Mouse (Mus musculus) frontal cortex, postnatal 36 days (tissue): Measurements from ENCODE around the gene AL607142.1.

Source experiments
- DNase-seq, 2 experiments: peaks; one replicate each; pipeline ENCODE4 v3.0.0; 2022; ENCODE audit warnings: low spot score in 2 of 2

The AL607142.1 gene

DNA sequence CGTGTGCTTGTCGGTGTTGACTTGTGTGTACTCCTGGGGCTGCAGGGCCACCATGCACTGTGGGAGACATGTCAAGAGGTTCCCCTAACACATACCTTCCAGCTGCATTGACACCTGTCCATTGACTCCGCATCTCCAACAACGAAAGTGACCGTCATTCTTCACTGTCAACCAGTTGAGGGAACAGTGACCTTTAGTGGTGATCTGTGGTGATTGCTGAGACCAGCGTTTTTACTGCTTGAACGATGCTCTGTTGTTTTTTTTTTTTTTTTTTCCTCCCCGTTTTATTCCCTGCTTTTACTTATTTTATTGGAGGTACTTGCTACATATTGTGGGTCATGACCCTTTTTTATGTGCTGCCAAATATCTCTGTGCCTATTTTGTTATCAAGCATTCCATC is 7.3 kb upstream of the AL607142.1 start:
- no peak for DNase-seq

DNA sequence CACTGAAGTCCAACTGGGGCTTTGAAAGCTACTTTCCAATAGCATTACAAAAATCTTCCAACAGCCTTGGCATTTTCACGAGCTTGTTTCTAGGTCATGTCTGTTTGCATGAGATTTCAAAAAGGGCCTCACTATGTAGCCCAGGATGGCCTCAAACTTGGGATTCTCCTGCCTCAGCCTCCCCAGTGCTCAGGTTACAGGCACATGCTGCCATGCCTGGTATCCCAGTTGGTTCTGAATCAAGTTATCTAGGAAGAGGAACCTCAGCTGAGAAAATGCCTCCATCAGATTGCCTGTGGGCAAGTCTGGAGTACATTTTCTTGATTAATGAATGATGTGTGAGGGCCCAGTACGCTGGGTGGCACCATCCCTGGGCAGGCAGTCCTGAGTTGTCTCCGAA is 6.6 kb upstream of the AL607142.1 start:
- DNase-seq = no peak

DNA sequence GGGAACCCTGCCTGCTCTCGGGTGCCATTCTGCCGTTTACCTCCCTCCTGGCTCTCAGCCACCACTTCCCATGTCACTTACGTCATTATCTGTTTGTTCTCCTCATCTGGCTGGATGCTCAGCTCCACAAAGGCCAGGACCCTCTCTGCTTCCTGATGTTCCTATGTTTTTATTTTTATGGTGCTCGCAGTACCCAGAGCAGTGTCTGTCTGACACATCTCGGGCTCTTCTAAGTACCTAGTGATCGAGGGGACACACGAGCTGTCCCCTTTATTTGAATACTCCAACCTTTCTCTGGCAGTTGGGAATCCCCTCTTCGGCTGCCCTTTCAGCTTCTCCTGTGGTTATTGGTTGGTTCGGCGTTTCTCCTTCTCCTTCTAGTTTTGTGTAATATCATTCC is 6.0 kb upstream of the AL607142.1 start:
- no peak for DNase-seq

DNA sequence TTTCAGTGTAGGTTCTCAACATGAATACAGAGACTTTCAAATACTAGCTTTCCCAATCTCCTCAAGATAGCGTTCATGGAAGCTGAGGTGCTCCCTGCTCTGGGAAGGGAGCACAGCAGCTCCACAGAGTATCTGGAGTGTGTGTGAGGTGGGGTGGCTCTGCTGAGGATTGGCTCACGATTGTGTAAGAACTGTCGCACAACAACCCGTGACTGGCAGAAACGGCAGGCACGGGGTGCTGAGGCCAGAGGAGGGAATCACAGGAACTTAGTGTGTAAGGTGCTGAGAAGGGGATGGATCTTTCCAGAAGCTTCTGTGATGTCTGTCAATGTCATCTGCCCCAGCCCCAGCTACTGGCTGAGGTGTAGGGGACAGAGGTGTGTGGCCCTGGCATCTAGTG is 3.1 kb upstream of the AL607142.1 start:
- DNase-seq = no peak

DNA sequence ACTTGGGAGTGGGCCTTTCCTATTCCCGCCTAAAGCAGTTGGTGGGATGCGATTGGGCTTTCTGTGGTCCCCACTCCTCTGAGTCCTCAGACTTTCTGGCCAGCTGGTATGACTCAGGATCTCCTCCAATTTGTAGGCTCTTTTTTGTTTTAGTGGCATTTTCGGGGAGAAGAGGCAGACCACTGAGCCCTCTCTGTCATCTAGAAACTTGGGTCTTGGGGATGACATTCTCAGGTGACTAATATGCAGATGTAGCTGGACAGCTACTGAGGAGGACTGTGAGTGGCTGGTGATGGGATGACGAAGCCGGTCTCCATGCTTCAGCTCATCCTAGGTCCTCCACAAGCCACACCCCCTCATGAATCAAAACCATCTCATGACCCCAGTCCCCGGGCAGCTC is 2.6 kb upstream of the AL607142.1 start:
- no peak for DNase-seq

DNA sequence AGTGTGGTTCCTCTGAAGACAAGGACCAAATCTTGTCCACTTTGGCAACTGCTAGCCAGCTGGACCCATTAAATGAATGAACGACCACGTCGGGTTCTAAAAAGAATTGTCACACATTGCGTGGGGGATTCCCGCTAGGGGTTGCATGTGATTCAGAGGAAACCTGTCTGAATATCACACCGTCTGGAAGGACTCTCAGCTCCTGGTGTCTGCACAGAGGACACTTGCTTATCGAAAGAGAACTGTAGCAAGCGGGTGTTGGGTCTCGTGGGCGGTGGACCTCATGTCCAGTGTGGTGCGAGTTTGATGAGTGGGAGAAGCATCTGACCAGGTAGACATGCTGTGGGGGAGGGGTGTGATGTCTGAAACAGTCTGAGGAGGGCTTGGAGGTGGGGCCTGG is 2.0 kb upstream of the AL607142.1 start:
- peak in 1 of 2 experiments; percentile 27 for DNase-seq

DNA sequence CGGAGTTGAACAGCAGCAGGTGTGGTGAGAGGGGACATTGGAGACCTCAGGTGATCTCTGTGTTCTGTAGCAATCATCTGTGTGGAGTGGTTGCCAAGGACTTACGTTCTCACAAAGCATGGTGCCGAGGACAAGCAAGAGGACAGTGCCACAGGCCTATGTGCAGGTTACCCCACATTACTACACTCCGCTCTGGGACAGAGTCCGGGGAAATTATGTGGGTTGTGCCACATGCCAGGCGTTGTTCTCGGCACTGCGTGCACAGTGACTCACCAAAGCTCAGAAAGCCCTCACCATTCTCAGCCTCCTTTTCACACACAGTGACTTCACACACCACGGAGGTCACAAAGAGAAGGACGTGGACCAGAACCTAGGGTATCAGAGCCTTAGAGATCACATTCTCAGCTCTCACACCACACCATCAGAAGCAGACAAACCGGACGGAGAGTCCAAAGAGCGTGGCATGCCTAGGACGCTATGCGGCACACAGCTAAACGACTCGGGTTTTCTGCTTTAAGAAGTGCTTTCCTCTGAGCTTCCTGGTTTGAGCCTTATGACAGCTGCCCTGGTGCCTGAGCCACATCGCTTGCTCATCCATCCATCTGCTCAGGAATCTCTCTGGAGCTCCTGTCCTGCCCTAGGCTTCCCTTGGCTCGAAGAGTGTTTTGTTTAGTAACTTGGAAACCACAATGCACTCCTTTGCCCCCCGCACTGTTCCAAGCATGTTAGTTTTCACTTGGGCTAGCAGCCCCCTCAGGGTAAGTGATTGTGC is 1.3 kb upstream of the AL607142.1 start:
- peak in 1 of 2 experiments; percentile 26 for DNase-seq

DNA sequence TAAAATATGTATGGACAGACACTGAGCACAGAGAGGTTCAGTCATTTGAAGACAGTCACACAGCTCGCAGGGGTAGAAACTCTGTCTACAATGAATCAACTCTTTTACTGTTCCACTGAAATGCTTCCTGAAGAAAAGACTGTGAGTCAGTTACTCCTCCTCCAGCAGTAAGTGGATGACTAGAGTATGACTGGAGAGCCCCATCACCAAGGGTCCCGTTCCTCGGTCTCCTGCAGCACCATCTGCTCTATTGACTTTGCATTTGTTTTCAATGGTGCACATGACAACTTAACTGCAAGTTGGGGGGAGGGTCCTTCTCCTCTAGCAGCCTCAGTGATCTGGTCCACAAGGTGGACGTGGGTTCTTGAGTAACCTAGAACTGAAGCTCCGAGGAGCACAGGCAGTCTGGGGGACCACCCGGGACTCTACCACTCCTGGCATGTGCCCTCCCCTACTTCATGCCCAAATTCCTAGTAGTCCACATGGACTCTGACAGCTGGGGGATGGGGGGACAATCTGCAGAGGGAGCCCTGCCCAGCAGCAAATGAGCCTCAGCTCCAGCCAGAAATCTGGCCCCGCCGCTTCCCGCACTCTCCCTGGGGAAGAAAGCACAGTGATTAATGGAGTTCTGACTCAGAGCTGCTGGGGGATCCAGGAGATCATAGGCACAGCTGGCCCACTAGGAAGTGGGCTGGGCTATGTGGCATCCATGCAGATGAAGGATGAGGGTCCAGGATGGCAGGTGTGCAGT is 2.2 kb downstream of the AL607142.1 start:
- no peak for DNase-seq

DNA sequence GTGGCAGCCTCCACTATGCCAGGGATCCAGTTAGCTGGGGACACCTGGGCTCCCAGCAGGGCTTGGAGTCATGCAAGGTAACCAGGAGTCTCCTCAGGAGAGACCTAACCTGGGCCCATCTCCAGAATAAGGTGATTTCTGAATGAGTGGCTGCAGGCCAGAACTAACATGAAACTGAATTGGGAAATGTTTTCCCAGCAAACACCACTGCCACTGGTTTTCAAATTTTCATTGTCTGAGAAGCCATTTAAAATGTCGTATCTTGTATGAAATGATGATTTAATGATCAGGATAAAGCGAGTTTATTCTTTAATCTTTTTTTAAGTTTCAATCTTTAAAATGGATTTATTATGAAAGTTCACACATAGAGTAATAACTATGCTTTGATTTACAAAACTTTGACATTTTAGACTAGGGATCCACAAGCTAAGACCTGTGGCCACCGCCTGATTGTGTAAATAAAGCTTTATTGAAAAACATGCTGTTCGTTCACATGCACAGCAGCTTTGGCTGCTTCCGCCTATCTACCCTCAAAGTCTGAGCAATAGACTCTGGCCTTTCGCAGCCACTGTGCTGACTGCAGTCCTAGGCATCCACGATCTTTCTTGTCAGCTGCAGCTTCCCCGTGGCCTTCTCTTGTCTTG is 2.9 kb downstream of the AL607142.1 start:
- DNase-seq = no peak

DNA sequence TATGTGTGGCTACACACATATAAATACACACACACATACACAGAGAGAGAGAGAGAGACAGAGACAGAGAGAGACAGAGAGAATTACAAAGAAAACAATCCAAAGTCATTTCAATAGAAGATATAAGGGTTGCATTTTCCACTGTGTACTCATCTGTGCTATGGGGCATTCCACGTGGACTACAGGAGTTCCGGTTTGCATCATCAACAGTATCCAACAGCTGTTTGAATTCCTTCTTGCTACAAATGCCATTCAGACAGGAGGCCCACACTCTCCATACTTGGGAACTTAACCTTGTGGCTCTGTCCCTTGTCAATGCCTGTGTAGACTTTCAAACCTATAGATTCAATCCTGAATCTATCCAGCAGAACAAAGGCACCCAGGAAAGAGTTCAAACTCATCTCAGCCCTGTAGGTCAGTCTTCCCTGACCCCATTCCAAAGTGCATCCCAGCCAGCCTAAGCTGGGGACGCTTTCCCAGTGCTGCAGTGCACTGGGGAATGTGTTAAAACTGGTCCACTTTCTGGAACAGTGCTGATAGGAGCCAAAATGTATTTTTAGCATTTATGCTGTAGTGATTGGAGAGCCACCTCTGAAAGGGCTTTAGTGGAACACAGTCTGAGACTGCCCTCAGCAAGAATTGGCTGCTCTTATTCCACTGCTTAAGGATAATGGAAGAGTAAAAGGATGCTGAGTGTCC is 4.2 kb downstream of the AL607142.1 start:
- DNase-seq = no peak

DNA sequence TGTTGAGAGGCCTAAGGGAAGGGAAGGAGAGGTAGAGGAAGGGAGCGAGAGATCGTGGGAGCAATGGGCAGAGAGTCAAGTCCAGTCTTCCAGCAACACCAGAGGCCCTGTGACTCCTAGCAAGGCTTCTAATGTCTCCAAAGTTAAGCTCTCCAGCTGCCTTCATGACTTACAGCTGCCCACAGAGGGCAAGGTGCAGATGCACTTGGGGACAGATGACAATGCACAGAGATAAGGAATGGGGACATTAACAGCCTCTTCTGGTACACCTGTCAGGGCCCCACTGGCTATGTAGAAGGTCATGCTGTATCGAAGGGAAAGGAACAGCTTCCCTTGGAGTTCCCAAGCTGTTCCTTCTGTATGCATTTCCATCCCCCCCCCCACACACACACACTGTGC is 4.8 kb downstream of the AL607142.1 start:
- no peak for DNase-seq

DNA sequence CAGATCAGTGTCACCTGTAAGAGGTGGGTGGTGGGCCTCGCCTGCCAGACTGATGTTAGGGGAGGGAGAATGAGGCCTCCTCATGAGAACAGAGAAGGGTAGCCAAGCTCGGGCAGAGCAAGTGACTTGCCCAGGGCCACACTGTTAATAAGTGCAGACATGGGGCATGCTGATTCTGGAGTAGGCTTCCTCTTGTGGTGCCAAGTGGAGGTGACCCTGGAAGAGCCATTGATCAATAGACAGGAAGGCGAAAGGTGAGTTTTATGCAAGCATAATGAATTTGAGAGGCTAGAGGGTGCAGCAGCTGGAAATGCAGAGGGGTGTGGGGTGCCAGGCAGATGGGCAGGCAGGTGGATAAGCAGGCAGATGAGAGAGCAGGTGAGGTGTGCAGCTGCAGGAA is 6.6 kb downstream of the AL607142.1 start:
- no peak for DNase-seq

DNA sequence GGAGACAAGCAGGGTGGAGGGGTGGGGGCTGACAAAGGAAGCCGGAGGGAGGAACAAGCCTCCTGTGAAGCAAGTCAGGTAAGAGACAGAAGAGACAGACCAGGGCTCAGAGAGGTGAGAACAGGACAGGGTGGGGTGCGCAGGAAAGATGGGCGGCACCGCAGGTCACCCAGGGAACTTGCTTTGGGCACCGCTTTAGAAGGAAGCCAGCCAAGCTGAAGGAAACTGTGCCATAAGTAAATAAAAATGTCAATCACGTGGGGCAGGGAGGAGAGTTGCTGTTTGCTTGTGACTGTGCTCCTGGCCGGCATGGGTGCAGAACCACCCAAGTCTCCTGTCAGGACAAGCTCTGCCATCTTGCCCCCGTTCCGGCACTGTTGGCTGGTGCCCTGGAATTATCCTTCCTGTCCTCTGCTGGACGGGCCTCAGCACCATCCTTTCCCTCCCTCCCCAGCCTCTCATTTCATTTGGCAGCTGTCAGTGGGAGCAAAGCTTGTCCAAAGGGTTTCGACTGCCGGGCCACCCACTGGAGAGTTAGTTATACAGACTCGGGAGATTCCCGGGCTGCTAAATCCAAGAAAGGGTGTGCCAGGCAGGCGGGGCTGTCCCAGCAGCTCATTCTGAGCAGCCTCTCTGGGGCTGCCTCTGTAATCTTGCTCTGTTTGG is 7.2 kb downstream of the AL607142.1 start:
- no peak for DNase-seq

DNA sequence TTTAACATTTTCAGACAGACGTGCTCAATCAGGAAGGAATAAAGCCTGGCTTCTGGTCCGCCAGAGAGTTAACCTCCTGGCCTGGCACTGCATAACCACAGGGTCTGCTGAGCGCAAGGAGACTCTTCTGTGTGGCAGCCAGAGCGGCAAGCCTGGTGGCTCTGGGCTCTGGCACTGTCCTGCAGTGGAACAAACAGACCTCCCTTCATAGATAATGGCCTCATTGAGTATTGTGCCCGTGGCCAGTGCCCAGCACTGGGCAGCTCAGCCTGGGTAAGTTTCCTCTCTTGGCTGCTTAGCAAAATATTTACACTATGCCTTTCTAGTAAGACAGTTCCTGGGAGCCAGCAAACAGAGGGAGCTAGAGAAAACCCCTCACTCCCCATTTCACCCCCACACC is 9.3 kb downstream of the AL607142.1 start:
- peak in 1 of 2 experiments; percentile 55 for DNase-seq

DNA sequence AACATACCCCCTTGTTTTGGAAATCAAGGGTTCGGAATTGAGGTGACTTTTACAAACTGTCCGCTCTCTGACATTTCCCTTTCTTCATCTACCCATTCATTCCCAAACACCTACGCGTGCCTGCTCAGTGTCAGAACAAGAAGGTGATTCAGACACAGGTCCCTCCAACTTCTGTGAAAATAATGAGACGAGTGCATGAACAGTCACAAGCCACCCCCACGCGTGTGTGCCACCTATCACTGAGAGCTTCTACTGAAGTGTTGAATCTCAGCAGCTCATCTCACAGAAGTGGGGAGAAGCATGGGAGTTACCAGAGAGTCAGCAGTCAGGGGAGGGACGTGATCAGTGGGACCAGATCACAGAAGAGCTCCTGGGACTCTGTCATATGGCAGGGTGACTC is 12.5 kb downstream of the AL607142.1 start:
- DNase-seq = peak; percentile 47 to 56

DNA sequence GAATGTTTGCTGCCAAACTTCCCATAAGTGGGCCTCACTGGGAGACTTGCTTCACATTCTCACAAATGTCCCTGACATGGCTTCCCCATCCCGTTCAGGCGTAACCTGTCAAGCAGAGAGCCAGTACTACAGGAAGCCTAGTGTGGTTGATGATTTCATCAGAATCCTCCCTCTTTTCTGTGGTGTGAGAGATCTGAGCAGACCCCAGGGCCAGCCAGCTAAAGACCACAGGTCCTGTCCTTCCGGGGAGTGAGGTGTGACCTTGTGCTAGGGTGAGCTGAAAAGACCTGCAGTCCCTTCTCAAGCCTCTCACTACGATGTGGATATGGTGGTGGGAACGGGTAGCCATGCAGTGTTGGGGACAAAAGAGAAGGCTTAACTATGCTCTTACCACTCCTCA is 17.7 kb downstream of the AL607142.1 start:
- no peak for DNase-seq

DNA sequence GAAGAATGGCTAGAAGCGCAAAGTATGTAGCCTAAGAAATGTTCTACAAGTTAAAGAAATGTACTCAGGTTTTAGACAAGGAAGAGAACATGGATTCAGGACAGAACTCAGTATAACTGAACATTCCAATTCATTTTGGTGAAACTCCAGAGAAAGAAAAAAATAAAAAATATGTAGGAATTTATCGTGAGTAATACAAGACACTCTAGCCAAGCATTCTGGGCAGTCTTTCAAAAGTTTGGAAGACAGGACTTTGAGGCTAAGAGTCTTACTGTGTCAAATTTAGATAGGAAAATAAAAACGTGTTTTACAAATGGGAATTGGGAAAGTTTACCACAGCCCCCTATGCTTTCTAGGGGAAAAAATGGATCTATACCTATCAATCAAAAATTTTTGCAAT is 18.9 kb downstream of the AL607142.1 start:
- DNase-seq = no peak

DNA sequence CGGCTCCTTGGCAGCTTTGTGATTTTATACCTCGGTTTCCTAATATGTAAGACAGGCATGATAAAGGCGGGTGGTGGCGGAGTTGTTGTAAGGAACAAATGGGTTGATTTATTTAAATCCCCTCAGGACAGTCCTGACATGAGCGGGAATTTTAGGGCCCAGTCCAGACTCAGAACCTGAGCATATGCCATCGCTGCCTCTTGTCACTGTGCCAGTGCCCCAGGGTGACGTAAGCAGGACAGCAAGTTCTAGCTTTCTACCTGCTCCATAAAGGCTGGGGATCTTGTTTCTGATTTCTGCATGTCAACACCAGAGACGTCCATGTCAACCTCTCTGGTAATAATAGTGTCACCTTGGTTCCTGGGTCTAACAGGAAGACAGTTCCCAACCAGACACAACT is 24.7 kb downstream of the AL607142.1 start:
- no peak for DNase-seq

DNA sequence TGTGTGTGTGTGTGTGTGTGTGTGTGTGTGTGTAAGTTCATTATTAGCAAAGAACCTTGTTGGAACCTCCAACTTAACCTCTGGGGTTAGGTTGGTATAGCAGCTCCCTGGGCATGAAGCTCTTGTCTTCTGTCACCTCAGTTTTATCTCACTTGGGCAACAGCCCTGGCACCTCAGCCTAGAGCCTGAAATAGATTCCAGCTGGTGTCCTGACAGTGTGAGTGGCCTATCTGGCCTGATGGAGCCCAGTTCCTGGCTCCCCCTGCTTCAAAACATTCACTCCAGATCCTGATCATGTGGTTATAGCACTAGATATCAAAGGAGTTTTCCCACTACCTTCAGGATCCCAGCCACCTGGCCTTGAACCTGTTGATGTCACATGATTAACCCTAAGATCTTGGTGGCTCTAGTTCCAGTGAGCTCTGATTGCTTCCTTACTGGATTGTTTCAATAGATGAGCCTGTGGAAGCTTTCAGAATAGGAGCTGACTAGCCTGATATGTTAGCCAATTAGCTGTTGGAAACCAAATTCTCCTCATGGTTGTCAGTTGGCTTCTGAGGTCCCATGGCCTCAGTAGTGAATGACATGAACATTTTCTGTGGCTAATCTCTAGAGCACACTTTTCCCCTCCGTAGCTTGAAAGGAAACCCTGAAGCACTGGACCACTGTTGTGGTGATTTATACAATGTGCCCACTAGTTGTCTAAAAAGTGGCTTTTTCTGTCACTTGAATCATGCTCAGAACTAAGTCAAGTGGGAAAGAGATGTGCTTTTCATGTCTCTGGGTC is 27.4 kb downstream of the AL607142.1 start:
- DNase-seq = no peak

DNA sequence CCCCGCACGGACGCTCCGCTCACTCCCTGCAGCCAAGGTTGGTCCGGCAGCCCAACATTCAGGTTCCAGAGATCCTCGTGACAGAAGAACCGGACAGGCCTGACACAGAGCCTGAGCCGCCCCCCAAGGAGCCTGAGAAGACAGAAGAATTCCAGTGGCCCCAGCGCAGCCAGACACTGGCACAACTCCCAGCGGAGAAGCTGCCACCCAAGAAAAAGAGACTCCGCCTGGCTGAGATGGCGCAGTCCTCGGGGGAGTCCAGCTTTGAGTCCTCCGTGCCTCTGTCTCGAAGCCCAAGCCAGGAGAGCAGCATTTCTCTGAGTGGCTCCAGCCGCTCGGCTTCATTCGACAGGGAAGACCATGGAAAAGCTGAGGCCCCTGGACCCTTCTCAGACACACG is 32.1 kb downstream of the AL607142.1 start:
- DNase-seq = no peak

DNA sequence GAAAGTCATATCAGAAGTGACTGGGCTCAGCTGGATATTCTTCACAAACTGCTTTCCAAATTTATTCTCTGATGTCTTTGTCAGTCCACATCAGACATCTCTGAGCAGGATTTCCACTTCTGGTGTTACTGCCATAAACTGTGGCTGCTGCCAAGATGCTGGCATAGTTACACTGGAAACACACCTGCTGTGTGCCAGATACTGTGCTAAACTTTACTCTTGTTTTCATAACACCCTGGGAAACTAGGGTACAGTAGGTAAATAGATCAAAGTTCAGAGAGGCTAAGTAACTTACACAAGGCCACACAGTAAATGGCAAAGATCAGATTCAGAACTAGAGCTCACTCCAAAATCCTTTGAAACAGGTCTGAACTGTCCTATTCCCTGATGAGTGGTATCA is 36.4 kb downstream of the AL607142.1 start:
- no peak for DNase-seq
